Mouse (Mus musculus) liver, embryonic 11.5 days (tissue): ENCODE data around the gene Tha1. TPM values are rescaled to one million over a fixed set of nuclear protein-coding genes. Genes with fewer than 3 reads are reported as not detected.
A peak's percentile ranks its signal among the peaks of the same experiment; 100 is the strongest.

Experiments
- ATAC-seq: fragments of 200-750 bp; cut with Nextera tagmentation; replicated peaks from 2 replicates; pipeline ENCODE4 v1.8.0; 2017; ENCODE audit warnings: moderate number of reproducible peaks, mild to moderate bottlenecking, moderate TSS enrichment, moderate library complexity; ENCODE audit not compliant: low FRiP score
- DNase-seq: peaks from one replicate; pipeline ENCODE4 v3.0.0-alpha.2; 2017; ENCODE audit warnings: low spot score
- H3K27ac ChIP-seq: fragments of 300-500 bp; sonication (generic); 2 replicates; pipeline ENCODE4 v1.5.1; 2014; ENCODE audit warnings: mild to moderate bottlenecking, low read depth, low read length, control low read depth
- H3K27me3 ChIP-seq: fragments of 300-500 bp; sonication (generic); replicated peaks from 2 replicates; pipeline ENCODE4 v1.6.1; 2014; ENCODE audit warnings: low read length, mixed read lengths; ENCODE audit not compliant: control insufficient read depth, insufficient read depth
- H3K36me3 ChIP-seq: fragments of 300-500 bp; sonication (generic); 2 replicates; pipeline ENCODE4 v1.6.1; 2014; ENCODE audit warnings: mild to moderate bottlenecking, low read length, moderate library complexity, mixed read lengths; ENCODE audit not compliant: control insufficient read depth, insufficient read depth
- H3K4me1 ChIP-seq: fragments of 300-500 bp; sonication (generic); replicated peaks from 2 replicates; pipeline ENCODE4 v1.6.1; 2014; ENCODE audit warnings: low read length, mixed read lengths; ENCODE audit not compliant: control insufficient read depth, insufficient read depth
- H3K4me2 ChIP-seq: fragments of 300-500 bp; sonication (generic); 2 replicates; pipeline ENCODE4 v1.6.1; 2014; ENCODE audit warnings: mild to moderate bottlenecking, control low read depth, moderate library complexity
- H3K4me3 ChIP-seq: fragments of 300-500 bp; sonication (generic); 2 replicates; pipeline ENCODE4 v1.5.1; 2014; ENCODE audit warnings: low read depth, low read length, control low read depth
- H3K9ac ChIP-seq: fragments of 300-500 bp; sonication (generic); 2 replicates; pipeline ENCODE4 v1.6.1; 2014; ENCODE audit warnings: low read depth, low read length, control low read depth
- H3K9me3 ChIP-seq: fragments of 300-500 bp; sonication (generic); 2 replicates; pipeline ENCODE4 v1.6.1; 2016; ENCODE audit warnings: low read length, inconsistent platforms, mixed read lengths; ENCODE audit not compliant: control insufficient read depth
- WGBS: fragments of 180-500 bp; shearing (Covaris S2); extraction: QIAGEN DNeasy Blood & Tissue Kit; methylation state at CpG from one replicate; pipeline ENCODE4 v1.1.7; 2014; 5-methylcytosine and 5-hydroxymethylcytosine counted together
- polyA plus RNA-seq: library from polyadenylated mRNA; unstranded; fragments of >200 nt; fragmentation: Nextera tagmentation; extraction: Ambion mirVana; gene quantifications from 2 replicates; pipeline ENCODE4 v1.2.1, GENCODE M21; 2014

The Tha1 gene
- polyA plus RNA-seq, 1 experiment from 2014 or later = 1.7 TPM

DNA sequence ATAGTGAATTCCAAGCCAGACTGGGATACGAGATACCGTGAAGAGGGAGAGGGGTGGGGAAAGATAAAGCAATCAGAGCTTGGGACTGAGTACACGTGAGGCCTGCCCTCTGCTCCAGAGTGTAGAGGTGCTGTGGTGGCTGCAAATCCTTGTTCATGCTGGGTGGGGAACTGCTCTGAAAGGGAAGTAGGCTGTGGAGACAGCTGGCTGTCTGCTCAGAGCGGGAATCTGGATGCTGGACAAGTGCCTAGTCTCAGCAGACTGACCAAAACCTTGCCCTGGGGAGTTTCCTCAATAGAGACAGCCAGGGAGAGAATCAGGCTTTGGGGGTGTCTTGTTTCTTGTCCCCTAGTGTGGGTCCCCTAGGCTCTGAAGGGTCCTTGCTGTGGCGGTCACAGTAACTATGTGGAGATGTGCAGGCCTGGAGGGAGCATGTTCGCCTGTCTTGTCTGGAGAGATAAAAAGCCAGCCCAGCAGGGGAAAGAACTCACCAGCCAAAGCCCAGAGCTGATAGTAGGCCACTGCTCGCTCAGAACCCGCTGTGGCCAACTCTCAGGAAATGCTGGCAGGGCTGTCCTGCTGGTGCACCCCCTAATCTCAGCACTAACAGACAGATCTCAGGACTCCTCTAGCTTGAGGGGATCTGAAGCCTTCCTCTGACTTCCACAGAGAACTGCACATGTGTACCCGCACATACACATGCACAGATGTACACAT lies 44.2 kb downstream of the Tha1 start:
- Histone ChIP-seq H3K27ac (peak overlapping the region; percentile 87), H3K4me2 (peak overlapping the region; percentile 46), H3K9ac (no peak overlapping the region), H3K4me1 (peaks cover 64% of the 10 kb centered on the region), H3K27me3 (no peaks in the 10 kb centered on the region), H3K36me3 (no peaks in the 10 kb centered on the region), H3K9me3 (no peaks in the 10 kb centered on the region), H3K4me3 (no peak overlapping the region)
- WGBS = 13% methylated on average over 9 of the region's 9 CpGs
- DNase-seq (peak; percentile 59), ATAC-seq (peak; percentile 53)

GRCm38 (mm10) chr11:117828149-117828887 lies 45.0 kb downstream of the Tha1 start:
- peaks cover 68% of the 10 kb centered on the region for H3K4me1 ChIP-seq
- peaks cover 4% of the 10 kb centered on the region for H3K36me3 ChIP-seq
- 64% methylated on average over 18 of the region's 18 CpGs for WGBS
- no peak for ATAC-seq
- no peaks in the 10 kb centered on the region for H3K27me3 ChIP-seq
- no peak overlapping the region for H3K9ac ChIP-seq
- H3K4me3 ChIP-seq = no peak overlapping the region
- peak overlapping the region; percentile 87 for H3K27ac ChIP-seq
- DNase-seq = no peak
- H3K4me2 ChIP-seq = peak overlapping the region; percentile 46
- H3K9me3 ChIP-seq = no peaks in the 10 kb centered on the region

DNA sequence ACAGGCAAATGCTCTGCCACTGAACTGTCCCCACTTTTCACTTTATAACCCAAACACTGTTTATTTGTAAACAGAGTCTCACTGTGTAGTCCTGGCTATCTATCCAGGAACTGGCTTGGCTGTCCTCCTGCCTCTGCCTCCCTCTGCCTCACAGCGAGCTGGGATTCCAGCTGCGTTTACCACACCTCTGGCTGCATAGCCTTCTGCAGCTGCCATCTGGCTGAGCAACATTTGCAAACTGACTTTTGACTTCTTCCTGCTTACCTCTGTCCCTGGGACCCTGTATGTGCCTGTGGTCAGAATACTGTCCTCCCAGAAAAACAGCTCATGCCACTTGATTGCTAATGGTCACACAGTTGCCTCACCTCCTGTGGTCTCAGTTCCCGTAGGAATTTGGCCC lies 45.9 kb downstream of the Tha1 start:
- no peak for ATAC-seq
- no peak overlapping the region; the same call in 1 of the 2 replicates for H3K4me3 ChIP-seq
- 52% methylated on average over 3 of the region's 3 CpGs for WGBS

DNA sequence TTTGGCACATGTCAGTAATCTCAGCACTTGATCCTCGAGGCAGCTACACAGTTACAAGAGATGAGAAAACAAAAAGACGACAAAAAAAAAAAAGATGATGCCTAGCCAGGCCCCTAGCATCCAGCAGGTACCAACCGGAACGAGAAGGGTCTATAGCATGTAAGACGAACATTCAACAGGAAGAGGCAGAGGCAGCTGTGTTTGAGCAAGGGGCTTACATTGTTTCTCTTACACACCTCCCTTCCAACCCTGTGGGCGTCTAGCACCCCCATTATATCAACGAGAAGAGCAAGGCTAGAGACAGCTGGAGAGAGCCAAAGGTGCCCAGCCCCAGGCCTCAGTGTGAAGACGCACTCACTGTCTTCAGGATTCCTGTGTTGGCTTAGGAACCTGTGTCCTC lies 46.4 kb downstream of the Tha1 start:
- 67% methylated on average over 8 of the region's 8 CpGs for WGBS

More for the DNA sequence above, 45.9 kb downstream of the Tha1 start:
- Histone ChIP-seq H3K27ac (no peak overlapping the region), H3K4me1 (peaks cover 71% of the 10 kb centered on the region), H3K9ac (no peak overlapping the region), H3K36me3 (peaks cover 14% of the 10 kb centered on the region), H3K4me2 (peak overlapping the region; percentile 98), H3K27me3 (no peaks in the 10 kb centered on the region), H3K9me3 (no peaks in the 10 kb centered on the region)
- DNase-seq = no peak

DNA sequence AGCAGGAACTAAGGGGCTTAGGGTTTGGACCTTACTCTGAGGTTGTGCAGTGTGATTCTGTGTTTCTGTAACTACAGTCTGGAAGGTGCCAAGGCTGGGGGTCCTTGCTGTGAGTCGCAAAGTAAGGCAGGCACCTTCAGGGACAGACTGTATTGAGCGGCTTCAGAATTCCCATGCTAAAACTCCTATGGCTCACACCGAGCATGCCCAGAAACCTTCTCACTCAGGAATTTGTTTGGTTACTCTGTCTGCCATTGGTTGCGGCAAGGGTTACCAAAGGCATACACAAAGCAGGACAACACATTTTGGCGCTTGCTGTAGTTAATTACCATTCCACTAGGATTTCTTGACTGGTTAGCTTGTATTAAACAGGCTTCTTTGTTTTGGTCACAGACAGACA lies 47.1 kb downstream of the Tha1 start:
- 30% methylated on average over 5 of the region's 5 CpGs for WGBS
- ATAC-seq (no peak), DNase-seq (no peak)
- Histone ChIP-seq H3K36me3 (peaks cover 26% of the 10 kb centered on the region), H3K4me1 (peaks cover 66% of the 10 kb centered on the region), H3K4me3 (peak overlapping the region; percentile 68), H3K9ac (peak overlapping the region; percentile 97), H3K27me3 (no peaks in the 10 kb centered on the region), H3K4me2 (peak overlapping the region; percentile 98), H3K9me3 (no peaks in the 10 kb centered on the region), H3K27ac (peak overlapping the region; percentile 95)

More for the DNA sequence above, 46.4 kb downstream of the Tha1 start:
- Histone ChIP-seq H3K9ac (no peak overlapping the region), H3K36me3 (peaks cover 18% of the 10 kb centered on the region), H3K4me2 (peak overlapping the region; percentile 98), H3K27ac (0 out of 2 replicates have a peak overlapping the region, but pooled peaks have one; percentile 32), H3K27me3 (no peaks in the 10 kb centered on the region), H3K9me3 (no peaks in the 10 kb centered on the region), H3K4me1 (peaks cover 71% of the 10 kb centered on the region), H3K4me3 (no peak overlapping the region)
- ATAC-seq = no peak
- no peak for DNase-seq

DNA sequence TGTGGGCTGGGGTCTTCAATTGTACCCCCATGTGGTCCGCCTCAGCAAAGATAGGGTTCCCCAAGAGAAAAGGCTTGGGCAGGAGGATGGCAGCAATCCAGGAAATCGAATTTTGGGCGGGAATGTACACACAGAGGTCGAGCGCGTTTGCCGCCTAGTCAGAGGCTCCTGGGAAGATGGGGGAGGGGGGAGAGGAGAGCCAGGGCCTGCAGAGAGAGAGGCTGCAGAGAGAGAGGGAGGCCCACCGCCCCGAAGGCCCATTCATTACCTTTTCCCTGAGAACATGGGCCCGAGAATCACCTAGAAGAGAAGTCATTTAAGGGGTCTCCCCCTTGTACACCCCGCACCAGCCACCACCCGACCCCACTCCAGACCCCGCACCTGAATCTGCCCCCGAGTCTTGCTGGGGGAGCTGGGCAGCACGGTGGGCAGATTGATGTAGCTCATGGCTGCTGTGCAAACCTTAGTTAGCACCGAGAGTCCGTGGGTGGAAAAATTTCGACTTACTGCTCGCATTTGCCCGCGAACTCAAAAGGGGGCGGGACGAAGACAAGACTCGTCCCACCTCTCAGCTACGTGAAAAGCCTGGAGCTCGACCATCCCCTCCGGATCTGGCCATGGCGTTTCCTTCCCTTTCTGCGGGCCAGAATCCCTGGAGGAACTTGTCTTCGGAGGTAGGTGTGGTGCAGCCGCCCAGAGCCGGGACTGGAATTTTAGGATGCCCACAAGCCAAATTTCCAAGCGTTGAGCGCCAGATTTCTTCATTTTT lies 47.8 kb downstream of the Tha1 start, which contains the start of the genes Afmid and Tk1:
TSS of gene Afmid (plus strand) at position 592 of the 769 bp plus-strand sequence.
TSS of gene Tk1 (minus strand) at position 760 of the 769 bp plus-strand sequence.
- Histone ChIP-seq H3K27ac (peak within 1 kb of the TSS; percentile 95), H3K4me2 (peak within 1 kb of the TSS; percentile 98), H3K4me1 (peaks cover 60% of the 10 kb centered on the region), H3K36me3 (peaks cover 30% of the 10 kb centered on the region), H3K9me3 (no peaks in the 10 kb centered on the region), H3K9ac (peak within 1 kb of the TSS; percentile 97), H3K4me3 (peak within 1 kb of the TSS; percentile 68), H3K27me3 (no peaks in the 10 kb centered on the region)
- ATAC-seq (peak; percentile 61), DNase-seq (peak; percentile 83)
- under 1% methylated on average over 34 of the region's 34 CpGs for WGBS

DNA sequence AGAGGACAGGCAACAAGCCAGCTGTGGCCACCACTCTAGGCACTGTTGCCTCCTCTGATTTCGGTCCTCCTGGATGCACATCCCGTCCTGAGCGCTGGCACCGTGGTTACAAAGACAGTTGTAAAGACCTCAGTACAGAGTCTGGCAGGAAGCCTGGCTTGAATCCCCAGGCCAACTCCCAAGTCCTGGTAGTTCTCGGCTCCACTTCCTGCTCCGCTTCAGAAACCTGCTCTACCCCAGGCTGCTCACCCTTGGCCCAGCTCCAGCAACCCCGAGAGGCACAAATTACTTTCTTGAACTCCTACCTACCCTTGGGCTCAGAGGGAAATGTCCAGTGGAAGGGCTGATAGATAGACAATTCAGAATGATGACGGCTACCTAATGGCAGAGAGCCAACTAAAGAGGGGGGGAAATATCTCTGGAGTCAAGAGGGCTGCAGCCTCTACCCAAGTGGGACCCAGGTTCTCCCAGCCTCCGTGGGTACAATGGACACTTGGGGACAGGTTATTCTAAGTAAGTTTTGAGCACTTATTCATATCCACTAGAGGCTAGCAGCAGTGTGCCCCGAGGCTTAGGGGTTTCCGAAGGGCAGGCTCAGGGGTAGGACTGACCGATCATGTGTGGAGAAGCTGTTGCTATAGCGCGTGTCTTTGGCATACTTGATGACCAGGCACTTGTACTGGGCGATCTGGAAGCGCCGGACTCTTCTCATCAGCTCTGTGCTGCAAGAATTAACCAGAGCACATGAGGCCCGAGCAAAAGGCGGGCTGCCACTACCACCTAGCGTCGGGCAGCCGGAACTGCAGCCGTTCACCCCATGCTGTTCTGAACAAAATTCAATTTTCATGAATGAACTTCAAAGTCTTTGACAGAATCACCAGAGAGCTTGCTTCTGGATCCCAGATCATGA lies 49.0 kb downstream of the Tha1 start:
- Histone ChIP-seq H3K9ac (peak overlapping the region; percentile 97), H3K4me2 (peak overlapping the region; percentile 98), H3K9me3 (no peaks in the 10 kb centered on the region), H3K27ac (peak overlapping the region; percentile 95), H3K4me3 (peak overlapping the region; percentile 68), H3K4me1 (peaks cover 48% of the 10 kb centered on the region), H3K36me3 (peaks cover 30% of the 10 kb centered on the region), H3K27me3 (no peaks in the 10 kb centered on the region)
- DNase-seq = peak; percentile 80
- peak; percentile 59 for ATAC-seq
- WGBS = 20% methylated on average over 23 of the region's 23 CpGs
